Mouse (Mus musculus): ENCODE data around the gene Ttc39d. TPM values are rescaled to one million over a fixed set of nuclear protein-coding genes. Genes with fewer than 3 reads are reported as not detected.
"Not testable (repeated sequence)": the region's sequence is repeated elsewhere in the genome, so short reads cannot be mapped to it uniquely, and the experiment has no call there.

Ttc39d gene
- polyA plus RNA-seq, 1 experiment from 2014 or later = 0.20 TPM

DNA sequence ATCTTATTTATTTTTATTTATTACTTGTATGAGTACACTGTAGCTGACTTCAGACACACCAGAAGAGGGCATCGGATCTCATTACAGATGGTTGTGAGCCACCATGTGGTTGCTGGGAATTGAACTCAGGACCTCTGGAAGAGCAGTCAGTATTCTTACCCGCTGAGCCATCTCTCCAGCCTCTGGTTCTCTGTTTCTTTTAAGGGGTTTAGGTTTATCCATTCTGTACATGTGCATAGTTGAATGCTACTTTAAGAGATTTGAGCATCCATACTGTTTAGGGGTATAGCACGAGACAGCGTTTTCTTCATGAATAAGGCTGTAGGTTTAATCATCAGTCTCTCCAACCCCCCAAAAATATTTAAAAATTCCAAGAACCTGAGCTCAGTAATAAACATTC, 6.7 kb downstream of the Ttc39d start:
- H3K4me1 ChIP-seq; H3K36me3 ChIP-seq (replicated peaks); H3K4me3 ChIP-seq; H3K27ac ChIP-seq; DNase-seq (ENCODE audit: extremely low spot score, low spot score); H3K9me3 ChIP-seq; H3K27me3 ChIP-seq (ENCODE audit: poor library complexity, severe bottlenecking): not testable (repeated sequence)
- WGBS = 94% methylated on average over 4 of the region's 4 CpGs

DNA sequence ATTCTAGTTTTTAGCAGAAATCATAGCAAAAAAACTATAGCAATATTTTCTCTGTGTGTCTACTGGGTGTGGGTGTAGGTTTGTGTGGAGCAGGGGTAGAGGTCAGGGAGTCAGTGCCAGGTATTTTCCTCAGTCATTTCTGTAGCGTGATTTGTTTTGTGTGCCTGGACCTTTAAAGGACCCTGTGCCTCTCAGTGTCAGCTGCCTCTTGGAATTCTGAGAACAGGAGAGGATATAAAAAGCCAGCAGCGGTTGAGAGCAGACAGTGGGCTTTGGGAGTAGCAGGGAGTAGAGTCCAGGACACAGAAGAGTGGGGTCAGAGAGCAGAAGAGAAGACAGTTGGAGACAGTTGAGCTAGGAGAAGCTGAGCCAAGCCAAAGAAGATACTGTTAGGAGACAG, 12.9 kb downstream of the Ttc39d start:
- H3K4me1 ChIP-seq = peaks cover 9% of the 10 kb centered on the region
- no peak overlapping the region for H3K27ac ChIP-seq
- no peaks in the 10 kb centered on the region for H3K9me3 ChIP-seq
- DNase-seq (ENCODE audit: extremely low spot score, low spot score) = no peak
- H3K36me3 ChIP-seq (replicated peaks) = no peaks in the 10 kb centered on the region
- WGBS = 85% methylated on average over 2 of the region's 2 CpGs
- H3K4me3 ChIP-seq = no peak overlapping the region
- no peaks in the 10 kb centered on the region for H3K27me3 ChIP-seq (ENCODE audit: poor library complexity, severe bottlenecking)

DNA sequence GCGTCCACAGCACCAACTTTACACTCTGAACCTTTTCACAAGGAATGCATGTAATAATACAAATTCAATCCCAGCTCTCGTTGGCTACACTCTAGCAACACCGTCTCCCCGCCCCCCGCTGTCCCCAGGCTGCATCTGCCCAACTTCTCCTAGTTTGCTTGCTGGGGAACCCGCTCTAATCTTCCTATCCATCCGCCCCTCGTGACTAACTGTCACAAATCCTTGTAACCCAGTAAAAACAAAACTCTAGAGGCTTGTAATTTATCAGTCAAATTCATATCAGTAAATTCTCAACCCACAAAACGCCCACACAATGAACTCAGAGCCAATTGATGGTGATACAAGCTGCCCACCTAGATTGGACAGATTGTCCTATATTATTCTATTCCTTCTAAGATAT, 13.9 kb downstream of the Ttc39d start:
- 72% methylated on average over 9 of the region's 9 CpGs for WGBS
- Histone ChIP-seq H3K27me3 (ENCODE audit: poor library complexity, severe bottlenecking) (no peaks in the 10 kb centered on the region), H3K9me3 (no peaks in the 10 kb centered on the region), H3K4me3 (no peak overlapping the region), H3K36me3 (replicated peaks) (peaks cover under 1% of the 10 kb centered on the region), H3K4me1 (peaks cover 10% of the 10 kb centered on the region), H3K27ac (no peak overlapping the region)
- DNase-seq (ENCODE audit: extremely low spot score, low spot score) = no peak

DNA sequence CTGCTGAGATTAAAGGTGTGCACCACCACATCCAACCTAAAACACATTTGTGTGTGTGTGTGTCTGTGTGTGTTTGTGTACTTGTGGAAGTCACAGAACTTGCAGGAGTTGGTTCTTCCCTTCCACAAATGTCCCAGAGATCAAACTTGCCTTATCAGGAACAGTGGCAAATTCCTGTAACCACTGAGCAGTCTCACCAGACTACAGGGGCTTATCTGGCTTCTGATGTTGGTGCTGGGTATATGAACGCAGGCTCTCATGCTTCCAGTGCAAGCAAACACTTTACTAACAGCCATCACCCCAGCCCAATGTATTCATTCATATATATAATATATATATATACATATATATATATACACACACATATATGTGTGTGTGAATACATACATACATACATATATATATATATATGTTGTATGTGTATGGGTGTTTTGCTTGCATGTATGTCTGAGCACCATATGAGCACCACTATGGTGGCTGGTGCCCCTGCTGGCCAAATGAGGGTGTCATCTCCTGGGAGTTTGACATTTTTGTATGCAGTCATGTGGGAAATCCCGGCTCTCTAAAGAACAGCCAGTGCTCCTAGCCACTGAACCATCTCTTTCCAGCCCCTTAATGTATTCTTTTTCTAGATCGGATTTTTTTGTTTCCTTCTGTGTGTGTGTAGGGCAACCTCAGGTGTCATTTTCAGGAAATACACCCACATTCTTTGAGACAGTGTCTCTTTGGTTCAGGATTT, 14.8 kb downstream of the Ttc39d start:
- no peak overlapping the region for H3K27ac ChIP-seq
- 79% methylated on average over 3 of the region's 3 CpGs for WGBS
- DNase-seq (ENCODE audit: extremely low spot score, low spot score) = no peak

DNA sequence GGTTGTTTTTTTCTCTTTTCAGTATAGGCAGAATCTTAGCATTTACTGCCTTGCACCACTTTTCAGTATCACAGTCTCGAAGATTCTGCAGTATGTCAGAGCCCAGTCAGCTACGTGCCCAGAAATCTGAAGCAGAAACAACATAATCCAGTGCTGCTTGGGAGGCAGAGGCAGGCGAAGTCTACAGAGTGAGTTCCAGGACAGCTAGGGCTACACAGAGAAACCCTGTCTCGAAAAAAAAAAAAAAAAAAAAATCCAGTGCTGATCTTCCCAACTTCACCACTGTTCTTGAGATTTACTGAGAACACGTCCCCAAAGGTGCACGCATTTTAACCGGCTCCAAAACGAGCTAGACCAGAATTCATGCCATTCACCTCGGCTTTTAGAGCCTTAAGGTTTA, 16.6 kb downstream of the Ttc39d start:
- H3K27ac ChIP-seq = peak overlapping the region; percentile 91
- no peaks in the 10 kb centered on the region for H3K27me3 ChIP-seq (ENCODE audit: poor library complexity, severe bottlenecking)
- 16% methylated on average over 9 of the region's 9 CpGs for WGBS
- no peak for DNase-seq (ENCODE audit: extremely low spot score, low spot score)
- H3K36me3 ChIP-seq (replicated peaks) = peaks cover 26% of the 10 kb centered on the region
- H3K4me3 ChIP-seq = peak overlapping the region; percentile 66
- no peaks in the 10 kb centered on the region for H3K9me3 ChIP-seq
- peaks cover 10% of the 10 kb centered on the region for H3K4me1 ChIP-seq

More for the DNA sequence above, 14.8 kb downstream of the Ttc39d start:
- Histone ChIP-seq H3K4me1 (peaks cover 10% of the 10 kb centered on the region), H3K27me3 (ENCODE audit: poor library complexity, severe bottlenecking) (no peaks in the 10 kb centered on the region), H3K36me3 (replicated peaks) (peaks cover 8% of the 10 kb centered on the region), H3K9me3 (no peaks in the 10 kb centered on the region), H3K4me3 (no peak overlapping the region)

DNA sequence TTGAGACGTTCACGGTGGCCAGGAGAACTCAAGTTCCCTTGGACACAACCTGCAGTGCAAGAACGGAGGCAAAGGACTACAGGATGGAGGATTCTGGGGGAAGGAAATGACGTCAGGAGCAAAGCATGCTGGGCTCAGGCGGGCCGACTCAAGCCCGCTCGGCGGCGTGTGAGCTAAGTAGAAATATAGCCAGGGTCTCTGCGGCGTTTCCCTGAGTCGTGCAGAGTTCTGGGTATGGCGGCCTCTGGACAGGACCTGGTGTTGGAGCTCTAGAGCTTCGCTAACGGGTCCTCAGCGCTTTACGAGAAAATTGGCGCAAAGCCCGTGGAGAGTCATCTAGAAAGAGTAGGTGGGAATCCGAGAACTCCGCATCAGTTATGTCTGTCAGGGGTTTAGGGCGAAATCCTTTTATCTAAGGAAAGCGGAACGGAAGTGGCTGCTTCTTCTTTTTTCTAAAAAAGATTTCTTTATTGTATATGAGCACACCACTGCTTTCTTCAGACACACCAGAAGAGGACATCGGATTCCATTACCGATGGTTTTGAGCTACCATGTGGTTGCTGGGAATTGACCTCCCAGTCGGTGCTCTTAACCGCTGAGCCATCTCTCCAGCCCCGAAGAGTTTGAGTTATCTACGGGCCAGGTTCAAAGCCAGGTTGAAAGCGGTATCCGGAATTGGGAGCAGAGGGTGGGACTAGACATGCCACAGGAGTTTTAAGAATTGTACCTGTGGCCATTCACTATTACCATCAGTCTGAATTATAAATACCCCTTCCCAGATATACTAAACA, 17.3 kb downstream of the Ttc39d start, which contains the start of gene Gemin6:
Gene Gemin6, plus strand, starts transcription at position 116 of the 791 bp plus-strand sequence.
- H3K27ac ChIP-seq = peak within 1 kb of the TSS; percentile 91
- H3K4me3 ChIP-seq = peak within 1 kb of the TSS; percentile 66
- peaks cover 10% of the 10 kb centered on the region for H3K4me1 ChIP-seq
- H3K27me3 ChIP-seq (ENCODE audit: poor library complexity, severe bottlenecking) = no peaks in the 10 kb centered on the region
- 1% methylated on average over 33 of the region's 33 CpGs for WGBS
- peak; percentile 87 for DNase-seq (ENCODE audit: extremely low spot score, low spot score)
- H3K9me3 ChIP-seq = no peaks in the 10 kb centered on the region
- peaks cover 33% of the 10 kb centered on the region for H3K36me3 ChIP-seq (replicated peaks)

DNA sequence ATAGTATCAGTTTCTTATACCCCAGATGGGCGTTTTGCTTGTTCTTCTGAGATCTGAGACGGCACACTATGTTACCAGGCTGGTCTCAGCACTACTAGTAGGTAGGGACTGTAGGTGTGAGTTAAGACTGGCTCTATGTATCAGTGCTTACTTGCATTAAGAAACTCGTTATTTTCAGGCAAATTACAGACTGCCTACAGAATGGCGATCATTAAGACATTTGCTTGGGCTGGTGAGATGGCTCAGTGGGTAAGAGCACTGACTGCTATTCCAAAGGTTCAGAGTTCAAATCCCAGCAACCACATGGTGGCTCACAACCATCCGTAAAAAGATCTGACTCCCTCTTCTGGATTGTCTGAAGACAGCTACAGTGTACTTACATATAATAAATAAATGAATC, 17.9 kb downstream of the Ttc39d start:
- not testable (repeated sequence) for H3K9me3 ChIP-seq; DNase-seq (ENCODE audit: extremely low spot score, low spot score); H3K27me3 ChIP-seq (ENCODE audit: poor library complexity, severe bottlenecking)
- peaks cover 10% of the 10 kb centered on the region for H3K4me1 ChIP-seq
- WGBS = 66% methylated on average over 5 of the region's 5 CpGs
- H3K36me3 ChIP-seq (replicated peaks) = peaks cover 34% of the 10 kb centered on the region
- peak overlapping the region; percentile 91 for H3K27ac ChIP-seq
- peak overlapping the region; percentile 66 for H3K4me3 ChIP-seq

DNA sequence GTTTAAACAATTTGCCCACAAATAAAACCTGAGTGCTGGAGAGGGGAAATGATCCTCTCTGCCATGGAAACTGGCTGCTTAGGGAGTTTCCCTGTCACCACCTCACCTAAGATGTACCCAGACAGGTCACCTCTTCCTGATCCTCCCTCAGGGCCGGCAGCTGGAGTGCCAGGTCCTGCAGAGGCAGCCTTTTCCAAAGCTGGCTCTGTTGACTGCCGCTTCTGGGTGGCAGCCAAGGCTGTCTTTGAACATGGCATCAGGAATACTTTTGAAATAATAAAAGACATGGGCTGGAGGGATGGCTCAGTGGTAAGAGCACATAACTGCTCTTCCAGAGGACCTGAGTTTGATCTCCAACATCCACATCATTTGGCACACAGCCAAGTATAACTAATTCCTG, 22.1 kb downstream of the Ttc39d start:
- Histone ChIP-seq H3K9me3 (no peaks in the 10 kb centered on the region), H3K27me3 (ENCODE audit: poor library complexity, severe bottlenecking) (no peaks in the 10 kb centered on the region), H3K27ac (no peak overlapping the region), H3K4me1 (peaks cover 6% of the 10 kb centered on the region), H3K36me3 (replicated peaks) (peaks cover 44% of the 10 kb centered on the region), H3K4me3 (no peak overlapping the region)
- 97% methylated on average over 2 of the region's 2 CpGs for WGBS
- no peak for DNase-seq (ENCODE audit: extremely low spot score, low spot score)

DNA sequence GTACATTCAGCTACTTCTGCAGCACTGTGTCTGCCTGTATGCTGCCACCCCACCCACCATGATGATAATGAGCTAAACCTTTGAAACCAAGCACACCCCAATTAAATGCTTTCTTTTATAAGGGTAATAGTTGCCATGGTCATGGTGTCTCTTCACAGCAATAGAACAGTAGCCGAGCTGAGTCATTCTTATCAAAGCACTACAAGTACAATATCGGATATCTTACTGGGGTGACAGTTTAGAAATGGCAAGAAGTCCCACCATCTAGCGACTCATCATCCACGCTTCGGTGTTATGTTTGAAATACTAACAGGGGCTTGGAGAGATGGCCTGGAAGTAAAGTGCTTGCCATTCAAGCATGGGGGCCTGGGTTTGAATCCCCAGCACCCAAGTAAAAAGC, 26.6 kb downstream of the Ttc39d start:
- H3K27ac ChIP-seq = no peak overlapping the region
- no peaks in the 10 kb centered on the region for H3K4me1 ChIP-seq
- no peaks in the 10 kb centered on the region for H3K9me3 ChIP-seq
- DNase-seq (ENCODE audit: extremely low spot score, low spot score) = no peak
- H3K27me3 ChIP-seq (ENCODE audit: poor library complexity, severe bottlenecking) = no peaks in the 10 kb centered on the region
- H3K4me3 ChIP-seq = no peak overlapping the region
- 96% methylated on average over 5 of the region's 5 CpGs for WGBS
- H3K36me3 ChIP-seq (replicated peaks) = peaks cover 38% of the 10 kb centered on the region

DNA sequence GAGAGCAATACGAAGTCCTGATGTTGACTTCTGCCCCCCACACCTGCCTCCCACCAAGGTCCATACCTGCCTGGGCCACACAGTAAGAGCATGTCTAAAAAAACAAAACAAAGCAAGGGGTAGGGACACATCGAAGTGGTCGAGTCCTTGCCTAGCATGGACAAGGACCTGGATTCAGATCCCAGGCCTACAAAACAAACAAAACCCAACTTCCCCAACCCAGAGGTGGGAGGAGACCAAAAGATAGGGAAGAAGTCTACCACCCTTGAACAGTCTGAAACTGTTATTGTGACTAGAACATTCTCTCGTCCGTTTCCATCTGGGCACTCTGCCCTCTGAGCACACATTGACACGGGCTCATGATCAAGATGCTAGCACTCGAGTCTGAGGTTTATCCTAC, 27.1 kb downstream of the Ttc39d start:
- no peak for DNase-seq (ENCODE audit: extremely low spot score, low spot score)
- H3K4me3 ChIP-seq = no peak overlapping the region
- H3K27ac ChIP-seq = no peak overlapping the region
- H3K4me1 ChIP-seq = no peaks in the 10 kb centered on the region
- no peaks in the 10 kb centered on the region for H3K9me3 ChIP-seq
- no peaks in the 10 kb centered on the region for H3K27me3 ChIP-seq (ENCODE audit: poor library complexity, severe bottlenecking)
- 95% methylated on average over 7 of the region's 7 CpGs for WGBS
- peaks cover 38% of the 10 kb centered on the region for H3K36me3 ChIP-seq (replicated peaks)

DNA sequence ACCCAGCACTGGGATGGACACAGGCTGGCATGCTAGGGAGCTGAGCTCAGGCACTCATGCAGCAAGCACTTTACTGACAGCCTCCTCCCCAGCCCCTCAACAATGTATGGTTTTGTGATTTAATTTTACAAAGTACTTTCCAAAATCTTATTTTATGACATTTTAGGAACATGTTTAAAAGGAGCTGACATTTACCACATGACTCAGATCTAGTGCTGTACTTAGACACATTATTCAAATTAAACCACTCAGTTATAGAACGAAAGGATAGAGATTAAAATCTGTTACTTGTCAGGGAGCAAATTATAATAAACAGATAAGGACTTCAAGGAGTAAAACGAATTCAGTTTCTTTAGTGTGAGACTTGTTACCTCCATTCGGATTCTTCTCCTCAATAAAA, 28.2 kb downstream of the Ttc39d start:
- WGBS = 87% methylated on average over 3 of the region's 3 CpGs

DNA sequence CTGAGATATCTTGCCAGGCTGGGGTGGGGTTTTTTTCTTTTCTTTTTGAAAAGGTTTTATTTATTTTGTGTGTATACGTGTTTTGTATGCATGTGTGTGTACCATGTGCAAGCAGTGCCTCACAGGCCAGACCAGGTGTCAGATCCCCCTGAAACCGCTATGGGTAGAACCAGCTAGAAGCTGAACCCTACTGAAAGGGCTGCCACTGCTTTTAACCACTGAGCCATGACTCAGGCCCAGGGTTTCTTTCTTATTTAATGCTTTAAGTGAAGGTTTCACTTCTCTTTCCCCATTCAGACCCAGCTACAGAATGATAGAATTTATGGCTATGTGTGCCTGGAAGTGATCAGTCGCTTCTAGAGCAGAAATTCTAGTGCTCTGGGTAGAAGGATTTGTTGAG, 29.5 kb downstream of the Ttc39d start:
- no peaks in the 10 kb centered on the region for H3K4me1 ChIP-seq
- no peaks in the 10 kb centered on the region for H3K9me3 ChIP-seq
- no peaks in the 10 kb centered on the region for H3K27me3 ChIP-seq (ENCODE audit: poor library complexity, severe bottlenecking)
- no peak for DNase-seq (ENCODE audit: extremely low spot score, low spot score)
- 92% methylated on average over 3 of the region's 3 CpGs for WGBS
- peaks cover 55% of the 10 kb centered on the region for H3K36me3 ChIP-seq (replicated peaks)
- no peak overlapping the region for H3K27ac ChIP-seq
- H3K4me3 ChIP-seq = no peak overlapping the region

More for the DNA sequence above, 28.2 kb downstream of the Ttc39d start:
- no peak overlapping the region for H3K27ac ChIP-seq
- no peaks in the 10 kb centered on the region for H3K27me3 ChIP-seq (ENCODE audit: poor library complexity, severe bottlenecking)
- DNase-seq (ENCODE audit: extremely low spot score, low spot score) = no peak
- H3K4me3 ChIP-seq = no peak overlapping the region
- H3K9me3 ChIP-seq = no peaks in the 10 kb centered on the region
- no peaks in the 10 kb centered on the region for H3K4me1 ChIP-seq
- H3K36me3 ChIP-seq (replicated peaks) = peaks cover 45% of the 10 kb centered on the region

DNA sequence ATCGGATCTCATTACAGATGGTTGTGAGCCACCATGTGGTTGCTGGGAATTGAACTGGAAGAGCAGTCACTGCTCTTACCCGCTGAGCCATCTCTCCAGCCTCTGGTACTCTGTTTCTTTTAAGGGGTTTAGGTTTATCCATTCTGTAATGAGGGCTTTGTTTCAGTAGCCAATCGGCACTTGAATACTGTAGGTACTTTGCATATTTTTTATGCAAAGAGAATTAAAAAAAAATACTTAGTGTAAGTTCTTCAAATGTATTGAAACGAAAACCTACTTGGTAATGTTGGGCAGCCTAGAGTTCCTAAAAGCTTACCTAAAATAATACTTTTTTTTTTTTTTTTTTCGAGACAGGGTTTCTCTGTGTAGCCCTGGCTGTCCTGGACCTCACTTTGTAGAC, 30.2 kb downstream of the Ttc39d start:
- Histone ChIP-seq H3K4me3 (no peak overlapping the region), H3K27me3 (ENCODE audit: poor library complexity, severe bottlenecking) (no peaks in the 10 kb centered on the region), H3K27ac (no peak overlapping the region), H3K9me3 (no peaks in the 10 kb centered on the region), H3K36me3 (replicated peaks) (peaks cover 59% of the 10 kb centered on the region), H3K4me1 (no peaks in the 10 kb centered on the region)
- WGBS = 92% methylated on average over 5 of the region's 5 CpGs
- DNase-seq (ENCODE audit: extremely low spot score, low spot score) = no peak

Data from forebrain, embryonic 10.5 days (tissue).